Mouse (Mus musculus) spleen, adult 18-20 months (tissue): ENCODE measurements around the gene Tmem232.
"Not testable (repeated sequence)": the region's sequence is repeated elsewhere in the genome, so short reads cannot be mapped to it uniquely, and the experiment has no call there.

ENCODE experiments used
- DNase-seq, 2 experiments: peaks; one replicate each; pipeline ENCODE4 v3.0.0; 2022; ENCODE audit warnings: mixed read lengths in 2 of 2

The Tmem232 gene

DNA sequence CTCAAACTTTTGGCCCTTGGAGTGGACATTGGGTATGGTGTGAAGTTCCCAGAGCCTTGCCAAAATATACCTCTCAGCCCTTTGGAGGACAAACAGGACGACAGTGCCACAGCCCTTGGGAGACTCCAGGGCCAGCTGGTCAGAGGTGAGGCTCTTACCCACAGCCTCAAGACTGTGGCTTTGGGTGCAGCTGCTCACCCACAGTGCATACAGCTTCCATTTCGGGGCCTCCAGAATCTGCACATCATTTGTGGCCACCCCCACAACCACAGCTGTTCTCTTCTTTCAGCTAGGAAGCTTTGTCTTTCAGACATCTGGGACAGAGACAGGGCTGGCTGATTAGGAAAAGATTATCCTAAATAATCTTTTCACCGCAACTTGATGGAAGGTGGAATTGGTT, 27.1 kb downstream of the Tmem232 start:
- DNase-seq: no peak

DNA sequence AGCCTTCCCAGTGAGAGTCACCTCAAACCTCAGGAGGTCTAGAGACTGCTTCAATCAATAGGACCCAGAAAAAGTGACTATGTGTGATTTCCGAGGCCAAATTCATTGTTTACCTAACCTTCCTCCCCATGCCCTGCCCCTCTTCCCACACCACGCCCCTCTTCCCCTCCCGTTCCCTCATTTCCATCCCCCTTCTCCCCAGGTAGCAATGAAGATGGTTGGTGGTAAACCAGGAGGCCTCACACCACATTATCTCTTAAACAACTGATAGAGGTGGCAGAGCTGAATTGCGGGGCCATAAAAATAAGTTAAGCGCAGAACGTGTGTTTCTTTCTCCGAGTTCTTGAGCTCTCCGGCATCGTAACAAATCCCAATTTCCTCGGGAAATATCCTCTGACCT, 55.9 kb downstream of the Tmem232 start:
- no peak for DNase-seq

- DNase-seq: no peak
These were observed 63.8 kb downstream of the Tmem232 start for GRCm38 (mm10) chr17:65476747-65477146.

- no peak for DNase-seq
These were observed 89.8 kb downstream of the Tmem232 start for GRCm38 (mm10) chr17:65450818-65451217.

DNA sequence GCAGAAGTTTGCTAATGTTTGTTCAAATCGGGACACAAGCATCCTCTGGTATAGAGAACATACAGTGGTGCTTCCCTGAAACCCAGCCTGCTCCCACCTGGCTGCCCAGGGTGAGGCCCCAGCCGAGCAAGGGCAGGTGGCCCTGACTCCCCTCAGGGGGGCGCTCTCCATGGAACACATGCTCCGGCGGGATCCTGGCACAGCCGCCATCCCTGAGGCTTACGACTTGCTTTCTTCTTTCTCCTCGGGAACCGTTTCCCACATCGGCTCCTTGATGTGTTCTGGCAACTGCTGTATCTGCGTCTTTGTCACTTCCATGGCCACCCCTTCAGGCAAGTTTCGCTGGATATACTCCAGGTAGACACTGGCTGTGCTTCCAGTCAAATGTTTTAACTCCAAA, 102.7 kb downstream of the Tmem232 start:
- DNase-seq: not testable (repeated sequence)

DNA sequence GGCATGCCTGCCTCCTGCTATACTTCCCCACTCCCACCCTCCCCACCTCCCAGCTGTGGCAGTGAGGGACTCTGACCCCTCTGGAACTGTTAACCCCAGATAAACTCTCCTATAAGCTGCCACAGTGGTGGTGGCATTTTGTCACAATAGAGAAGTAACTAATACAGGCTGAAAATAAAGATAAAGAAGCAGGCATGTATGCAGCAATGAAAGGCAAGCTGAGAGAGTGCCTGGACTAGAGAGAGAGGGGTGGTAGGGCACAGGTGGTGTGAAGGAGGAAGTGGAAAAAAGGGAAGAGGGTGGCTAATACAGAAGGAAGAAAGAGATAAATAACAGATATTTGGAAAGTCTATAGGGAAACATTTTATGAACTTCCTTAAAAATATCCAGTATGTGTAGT, 121.5 kb downstream of the Tmem232 start:
- DNase-seq: no peak

- no peak for DNase-seq
These were observed 135.3 kb downstream of the Tmem232 start for GRCm38 (mm10) chr17:65405309-65405708.

DNA sequence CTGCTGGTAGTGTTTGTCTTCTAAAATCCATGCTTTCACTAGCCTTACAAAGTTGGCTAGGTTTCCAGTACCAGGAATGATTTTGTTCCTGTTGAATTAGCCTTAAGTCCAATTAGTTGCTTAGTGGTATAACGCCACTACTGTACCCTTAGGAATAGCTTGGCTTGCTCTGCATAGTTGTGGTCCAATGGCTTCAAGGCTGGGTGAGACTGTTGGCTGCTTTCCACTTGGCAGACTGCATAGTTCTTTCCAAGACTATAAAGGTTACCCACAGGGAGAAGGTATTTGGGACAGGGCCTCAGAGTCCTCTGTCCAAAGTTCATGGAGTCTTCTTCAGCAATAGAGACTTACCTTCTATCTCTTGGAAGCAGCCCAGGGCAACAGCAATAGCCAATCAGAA, 139.7 kb downstream of the Tmem232 start:
- DNase-seq: no peak

DNA sequence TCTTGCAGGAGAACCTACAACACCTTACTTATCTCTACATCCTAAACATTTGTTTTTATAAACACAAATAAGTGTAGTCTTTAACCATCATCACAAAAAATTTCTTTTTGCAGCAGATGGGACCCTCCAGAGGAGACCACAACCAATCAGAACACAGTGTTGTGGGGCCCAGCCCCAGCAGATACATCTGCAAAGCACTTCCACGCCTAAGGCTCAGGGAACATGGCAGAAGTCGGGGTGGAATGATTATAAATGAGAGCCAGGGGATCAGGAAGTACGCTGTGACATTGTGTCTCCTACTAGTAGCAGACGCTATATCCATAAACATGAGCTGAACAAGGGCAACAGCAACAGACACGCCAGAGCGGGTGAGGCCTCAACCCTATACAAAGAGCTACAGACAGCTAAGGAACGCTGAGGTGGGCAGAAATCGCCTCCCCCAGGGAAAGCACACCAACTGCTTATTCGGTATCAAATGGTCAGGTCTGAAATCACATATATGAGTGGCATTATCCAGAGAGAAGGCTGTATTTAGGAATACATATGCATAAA, 156.1 kb downstream of the Tmem232 start:
- no peak for DNase-seq

- no peak for DNase-seq
These were observed 170.4 kb downstream of the Tmem232 start for GRCm38 (mm10) chr17:65370034-65370780.

DNA sequence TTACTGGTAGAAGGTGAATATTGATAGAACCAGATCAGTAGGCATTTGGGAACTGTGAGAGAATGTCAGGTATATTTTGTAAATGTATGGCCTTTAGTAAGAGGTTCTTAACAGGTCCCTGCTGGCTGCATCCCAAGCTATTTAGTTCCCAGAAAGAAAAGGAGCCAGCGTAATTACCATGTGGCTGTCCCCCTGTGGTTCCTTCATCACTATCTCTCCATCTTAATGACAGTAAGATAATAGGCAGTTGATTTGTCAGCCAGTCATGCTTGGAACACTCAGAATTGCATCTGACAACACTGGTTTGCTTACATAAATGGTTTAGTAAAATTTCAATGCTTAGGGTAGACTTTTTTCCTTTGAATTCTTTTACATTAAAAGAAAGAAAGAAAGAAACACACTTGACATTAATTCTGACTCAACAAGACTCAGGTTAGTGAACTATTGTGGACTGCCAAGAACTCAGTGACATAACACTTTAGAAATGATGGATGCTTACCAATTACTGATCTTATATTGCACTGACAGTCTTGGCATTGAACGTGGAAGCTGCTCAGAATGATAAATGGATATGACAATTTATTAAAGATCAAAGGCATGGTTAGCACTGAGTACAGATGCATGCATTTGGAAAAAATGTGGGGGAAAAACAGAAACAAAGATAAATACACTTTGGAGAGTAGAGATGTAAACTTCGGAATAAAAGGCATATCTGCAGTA, 174.9 kb downstream of the Tmem232 start:
- DNase-seq: no peak

GRCm38 (mm10) chr17:65351836-65352235, 188.7 kb downstream of the Tmem232 start:
- no peak for DNase-seq

GRCm38 (mm10) chr17:65340016-65340415, 200.6 kb downstream of the Tmem232 start:
- no peak for DNase-seq

DNA sequence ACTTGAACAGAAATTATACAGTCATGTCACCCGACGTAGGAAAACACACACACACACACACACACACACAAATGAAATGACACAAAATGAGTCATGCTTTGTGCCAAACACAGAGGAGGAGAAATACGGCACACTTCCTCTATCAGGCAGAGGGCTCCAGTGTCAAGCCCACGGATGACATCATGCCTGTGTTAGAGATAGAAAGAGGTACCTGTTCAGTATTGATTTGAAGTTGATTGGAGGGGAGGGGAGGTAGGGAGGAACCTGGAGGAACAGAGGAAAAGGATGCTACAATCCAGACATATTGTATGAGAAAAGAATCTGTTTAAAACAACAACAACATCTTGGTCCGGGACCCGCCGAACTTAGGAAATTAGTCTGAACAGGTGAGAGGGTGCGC, 209.8 kb downstream of the Tmem232 start:
- DNase-seq: no peak

GRCm38 (mm10) chr17:65325249-65325648, 215.3 kb downstream of the Tmem232 start:
- DNase-seq: peak in 1 of 2 experiments; percentile 6

DNA sequence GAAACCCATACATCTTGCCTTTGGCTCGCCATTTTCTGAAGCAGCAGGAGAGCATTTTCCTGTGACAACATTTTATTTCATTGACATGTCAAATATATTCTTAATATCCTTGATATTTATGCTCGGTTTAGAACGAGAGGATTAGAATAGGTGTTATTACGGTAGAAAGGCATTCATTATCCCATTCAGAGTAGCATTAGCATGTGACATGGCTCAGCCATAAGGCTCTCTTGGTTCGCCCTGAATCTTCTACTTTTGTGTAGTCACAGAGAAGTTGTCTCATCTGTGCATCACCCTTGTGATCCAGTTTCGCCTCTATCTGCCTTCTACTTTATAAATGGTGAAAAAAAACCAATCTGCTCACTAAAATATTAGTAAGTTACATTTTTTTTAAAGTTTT, 220.0 kb downstream of the Tmem232 start:
- DNase-seq: no peak

DNA sequence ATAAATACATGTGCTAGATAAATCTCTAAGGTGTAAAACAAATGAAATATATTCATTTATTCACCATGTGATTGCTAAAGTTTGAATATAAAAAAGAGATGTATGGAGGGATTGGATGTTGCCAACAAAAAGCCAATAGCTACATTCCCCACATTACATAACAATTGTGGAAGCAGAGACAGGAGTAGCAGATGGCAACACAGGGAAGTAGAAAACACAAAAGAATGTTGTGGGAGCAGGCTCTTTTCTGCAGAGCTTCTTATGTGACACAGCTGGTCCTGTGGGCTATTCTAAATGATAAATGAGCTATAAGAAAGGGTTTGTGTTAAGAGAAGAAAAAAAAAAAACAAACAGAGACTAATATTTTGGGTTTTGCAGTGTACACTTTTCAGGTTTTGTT, 240.6 kb downstream of the Tmem232 start:
- DNase-seq: no peak

DNA sequence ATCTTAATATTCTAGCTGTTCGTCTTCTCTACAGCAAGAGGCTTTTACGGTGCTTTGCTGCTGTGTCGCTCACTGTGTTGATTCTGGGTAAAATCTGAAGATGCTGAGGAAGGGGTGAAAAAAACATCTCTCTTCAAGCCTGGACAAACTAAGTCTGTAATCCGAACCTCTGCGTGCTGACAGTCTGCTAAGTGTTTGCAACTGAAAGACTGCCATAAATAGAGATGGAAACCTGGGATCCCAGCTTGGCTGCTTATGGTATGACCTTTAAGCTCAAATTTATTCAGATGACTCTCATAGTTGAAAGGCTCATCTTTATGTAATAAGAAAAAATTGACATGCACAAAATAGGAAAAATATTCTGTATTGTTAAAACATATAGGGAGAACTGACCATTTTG, 242.8 kb downstream of the Tmem232 start:
- DNase-seq: no peak

DNA sequence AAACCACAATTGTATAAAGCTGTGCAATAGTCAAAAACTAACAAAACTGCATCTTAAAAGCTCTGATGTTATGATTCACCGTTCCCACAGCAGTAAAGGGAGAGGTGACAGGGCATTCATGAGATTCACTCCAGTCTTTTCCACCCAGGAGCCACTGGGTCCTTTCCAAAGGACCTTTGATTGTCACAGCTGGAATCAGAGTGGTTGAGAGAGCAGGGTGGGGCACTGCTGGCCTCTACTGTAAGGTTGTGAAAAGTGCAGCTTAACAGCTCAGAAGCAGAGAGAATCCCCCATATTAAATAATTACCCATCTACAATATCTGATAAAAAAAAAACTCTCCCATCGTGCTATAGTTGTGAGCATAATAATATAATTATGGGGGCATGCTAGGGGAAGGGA, 288.4 kb downstream of the Tmem232 start:
- no peak for DNase-seq

DNA sequence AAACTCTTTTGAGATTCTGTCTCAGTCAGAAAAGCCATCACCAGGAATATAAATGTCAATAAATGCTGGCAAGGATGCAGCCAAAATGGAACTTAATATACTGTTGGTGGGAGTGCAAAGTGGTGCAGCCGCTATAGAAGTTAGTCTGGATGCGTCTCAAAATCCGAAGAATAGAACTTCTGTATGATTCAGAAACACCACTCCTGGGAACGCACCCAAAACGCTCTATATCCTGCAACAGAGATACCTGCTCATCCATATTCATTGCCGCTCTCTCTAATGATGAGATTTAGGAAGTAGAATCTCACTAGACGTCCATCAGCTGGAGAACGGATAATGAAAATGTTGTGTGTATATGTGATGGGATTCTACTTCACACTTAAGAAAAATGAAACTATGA, 290.3 kb downstream of the Tmem232 start:
- no peak for DNase-seq

- DNase-seq: no peak
These were observed 296.9 kb downstream of the Tmem232 start for GRCm38 (mm10) chr17:65243716-65244115.

DNA sequence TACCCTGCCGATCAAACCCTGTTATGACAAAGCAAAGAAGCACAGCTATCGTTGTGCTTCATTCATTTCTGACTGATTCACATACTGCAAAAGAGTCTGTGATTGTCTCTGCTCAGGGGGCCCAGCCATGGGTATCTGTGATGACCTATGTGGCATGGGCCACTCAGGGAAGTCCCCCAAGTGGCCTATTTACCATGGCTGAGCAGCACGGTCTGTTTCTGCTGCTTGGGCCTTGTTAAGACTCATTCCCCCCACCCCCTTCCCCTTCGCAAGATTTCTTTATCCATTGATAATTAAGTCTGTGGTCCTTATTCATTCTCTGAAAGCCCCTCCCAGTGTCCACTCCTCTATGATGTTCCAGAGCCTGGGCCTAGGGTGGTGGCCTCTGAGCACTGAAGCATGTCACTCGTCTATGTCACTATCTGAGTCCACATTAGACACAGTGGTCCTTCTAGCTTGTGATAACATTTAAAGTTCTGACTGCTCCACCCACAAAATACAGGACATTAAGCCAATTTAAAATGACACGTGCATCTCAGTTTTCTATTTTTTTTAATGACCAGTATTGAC, 315.1 kb downstream of the Tmem232 start:
- no peak for DNase-seq

DNA sequence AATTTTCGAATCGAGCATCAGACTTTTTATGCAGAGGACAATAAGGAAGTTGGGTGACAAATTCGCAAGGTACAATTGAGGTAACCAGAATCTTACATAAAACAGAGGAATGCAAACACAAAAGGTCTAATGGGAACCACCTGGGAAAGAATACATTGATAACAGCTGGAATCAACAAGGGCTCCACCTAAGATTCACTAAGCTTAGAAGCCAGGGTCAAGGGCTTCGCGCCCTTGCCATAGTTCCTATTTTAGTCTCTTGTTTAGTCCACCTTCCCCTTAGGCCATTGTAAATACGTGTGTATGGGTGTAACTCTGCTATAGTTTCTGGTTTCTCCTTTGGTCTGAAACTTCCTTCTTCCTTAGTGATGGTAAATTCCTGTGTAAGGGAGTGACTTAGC, 318.9 kb downstream of the Tmem232 start:
- DNase-seq: not testable (repeated sequence)
